Mouse (Mus musculus): Measurements from ENCODE around the gene Lrrc17.
"Not testable (repeated sequence)": the region's sequence is repeated elsewhere in the genome, so short reads cannot be mapped to it uniquely, and the experiment has no call there.

Lrrc17 gene

DNA sequence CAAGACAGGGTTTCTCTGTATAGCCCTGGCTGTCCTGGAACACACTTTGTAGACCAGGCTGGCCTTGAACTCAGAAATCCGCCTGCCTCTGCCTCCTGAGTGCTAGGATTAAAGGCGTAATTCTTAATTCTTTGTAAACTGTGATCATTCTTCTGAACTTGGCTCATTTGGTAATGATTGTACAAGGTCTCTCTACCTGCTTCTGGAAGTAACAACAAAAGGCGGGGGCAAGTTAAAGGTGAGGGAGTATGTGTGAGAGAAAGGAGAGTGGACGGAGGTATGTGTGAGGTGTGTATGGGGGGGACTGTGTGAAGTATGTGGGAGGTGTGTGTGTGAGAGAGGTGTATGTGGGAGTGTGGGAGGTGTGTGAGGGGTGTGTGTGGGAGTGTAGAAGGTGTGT is 56.6 kb downstream of the Lrrc17 start:
- in situ Hi-C loops (cut with MboI, MseI), result no loop called here

DNA sequence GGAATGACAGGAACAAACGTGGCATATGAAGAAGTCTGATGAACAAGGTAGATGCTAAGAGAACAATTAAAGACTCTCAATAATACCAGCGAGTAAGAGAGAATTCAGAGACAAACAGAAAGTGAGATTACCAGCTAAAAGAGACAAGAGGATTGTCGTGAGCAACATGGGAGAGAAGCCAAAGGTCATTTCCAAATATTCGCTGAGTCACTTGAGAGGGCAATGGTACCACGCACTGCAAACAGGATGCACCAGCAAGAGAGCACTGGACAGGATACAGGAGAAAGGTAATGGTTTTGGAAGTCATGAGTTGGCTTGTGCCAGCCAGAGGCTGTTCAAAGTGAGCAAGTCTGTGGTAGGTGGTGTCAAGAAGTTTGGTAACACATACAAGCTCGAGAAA is 62.6 kb downstream of the Lrrc17 start:
- in situ Hi-C loops (cut with MboI, MseI), result no loop called here

DNA sequence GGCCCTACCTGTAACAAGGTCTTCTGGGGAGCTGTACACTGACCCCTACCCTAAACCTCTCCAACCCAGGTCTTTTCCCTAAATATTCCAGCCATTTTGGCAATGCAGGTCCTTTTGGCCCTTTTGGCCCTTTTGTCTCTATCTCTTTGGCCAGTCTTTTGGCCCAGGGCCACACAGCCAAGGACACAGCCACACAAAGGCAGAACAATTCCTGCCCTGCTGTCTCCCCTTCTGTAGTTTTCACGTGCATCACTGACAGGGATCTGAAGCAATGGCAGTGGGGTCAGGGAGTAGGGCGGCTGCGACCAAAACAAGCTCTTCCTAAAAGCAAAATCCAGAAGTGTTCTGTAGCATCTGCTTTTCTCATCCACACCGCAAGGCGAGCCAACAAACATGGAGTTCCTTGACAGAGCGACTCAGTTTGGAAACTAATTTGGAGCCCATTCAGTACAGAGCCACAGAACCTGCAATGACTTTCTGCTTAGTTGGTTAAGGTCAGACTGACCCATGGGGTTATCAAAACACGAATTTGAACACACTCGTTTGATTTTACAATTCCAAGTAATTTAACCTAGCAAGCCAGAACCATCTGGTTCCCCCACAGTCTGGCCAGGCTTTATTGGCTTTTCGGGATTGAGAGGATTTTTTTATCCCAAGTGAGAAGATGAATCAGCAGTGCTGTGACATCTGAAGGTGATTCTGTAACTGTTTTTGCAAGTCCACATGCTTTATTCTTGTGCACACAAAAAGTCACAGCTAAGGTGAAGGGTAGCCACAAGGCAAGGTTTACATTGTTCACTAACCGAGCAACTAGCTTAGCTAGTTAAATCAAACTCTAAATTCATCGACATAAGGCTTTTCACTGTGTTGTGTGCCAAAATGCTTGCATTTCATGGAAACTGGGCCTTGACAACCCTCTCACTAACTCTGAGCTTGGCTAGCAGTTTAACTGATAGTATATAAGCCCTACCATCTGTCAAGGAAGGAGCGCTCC is 65.2 kb downstream of the Lrrc17 start:
- in situ Hi-C loops (cut with MboI, MseI), result no loop called here

DNA sequence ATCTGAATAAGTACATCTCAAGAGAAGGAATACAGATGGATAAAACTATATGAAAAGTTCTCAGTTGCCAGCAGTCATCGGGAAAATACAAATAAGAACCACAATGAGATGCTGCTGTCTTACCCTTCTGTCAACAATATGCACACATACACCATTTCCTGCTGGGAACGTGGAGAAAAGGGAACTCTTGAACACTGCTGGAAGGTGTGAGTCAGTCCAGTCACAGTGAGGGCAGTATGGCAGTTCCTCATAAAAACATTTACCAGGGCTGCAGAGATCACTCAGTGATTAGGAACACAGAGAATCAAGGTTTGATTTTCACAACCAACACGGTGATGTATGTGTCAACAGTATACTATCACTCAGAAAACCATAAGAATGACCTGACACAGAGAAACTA is 67.6 kb downstream of the Lrrc17 start:
- in situ Hi-C loops (cut with MboI, MseI), result no loop called here

DNA sequence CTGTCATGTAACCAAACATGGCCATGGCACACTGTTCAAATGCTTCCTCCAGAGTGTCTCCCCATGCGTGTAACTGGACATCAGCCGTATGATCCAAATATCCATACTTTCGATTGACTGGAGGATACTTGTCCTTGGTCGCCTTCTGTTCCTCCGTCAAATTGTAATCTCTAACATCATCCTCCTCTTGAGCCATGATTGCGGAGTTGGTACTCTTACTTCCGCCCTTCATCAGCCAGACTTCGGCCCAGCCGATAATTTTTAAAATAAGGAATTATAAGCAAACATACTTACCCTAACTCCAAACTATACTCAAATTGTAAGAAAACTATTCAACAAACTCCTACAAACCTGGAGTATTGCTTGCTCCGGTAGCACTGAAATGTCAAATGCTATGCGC is 70.9 kb downstream of the Lrrc17 start:
- in situ Hi-C loops (cut with MboI, MseI), result not testable (repeated sequence)

DNA sequence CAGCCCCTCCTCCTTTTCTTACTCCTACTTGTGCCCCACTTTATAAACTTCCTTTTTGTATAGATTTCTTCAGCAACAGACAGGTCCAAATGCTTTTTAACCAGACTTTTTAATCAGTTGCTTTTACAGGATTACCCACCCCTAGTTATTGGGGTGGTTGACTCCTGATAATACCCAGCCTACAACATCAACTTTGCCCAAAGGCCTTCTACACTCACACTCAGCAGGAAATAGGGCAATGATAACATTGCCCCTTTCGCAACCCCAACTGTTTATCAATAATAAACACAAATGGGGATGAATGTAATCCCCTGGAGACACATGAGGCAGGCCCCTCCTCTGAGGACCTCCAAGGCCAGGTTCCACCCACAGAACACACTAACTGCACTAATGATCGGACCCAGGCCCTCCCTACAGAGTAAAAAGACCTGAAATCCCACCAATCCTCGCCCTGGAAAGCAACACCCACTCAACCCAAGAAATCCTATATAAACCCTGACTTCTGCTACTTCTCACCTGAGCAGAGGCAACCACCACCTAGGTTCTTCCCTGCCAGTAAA is 73.2 kb downstream of the Lrrc17 start:
- in situ Hi-C loops (cut with MboI, MseI), result no loop called here

All from regulatory T cell (primary cell).